ENCODE assay signal across 15 mouse cellular contexts in genomic region chr6:15730666-15731065, GRCm38 (mm10). TPM values are rescaled to one million over a fixed set of nuclear protein-coding genes. Genes with fewer than 3 reads are reported as not detected.
DNase-seq lines count a peak whose midpoint lies in the region; ATAC-seq and TF ChIP-seq lines count a peak whose summit lies in the region.
"Had no signal": no experiment of that assay in that cellular context is flagged by ENCODE, and none has a peak within 500 bp of the region (broad histone marks: within the 10 kb centered on the region; RNA-seq: fewer than 3 reads in every experiment).

No protein-coding gene starts in this region.

- H3K4me2 ChIP-seq in kidney, embryonic 14.5 days (replicated peaks; ENCODE audit: low read depth, low read length) = no peak overlapping the region
- no peak overlapping the region for H3K4me2 ChIP-seq in kidney, embryonic 15.5 days
- H3K4me2 ChIP-seq: limb, embryonic 13.5 days had no signal

- H3K9ac ChIP-seq in kidney, embryonic 14.5 days (ENCODE audit: low read depth, low read length) = no peak overlapping the region
- no peak overlapping the region for H3K9ac ChIP-seq in kidney, embryonic 15.5 days
- H3K9ac ChIP-seq: limb, embryonic 13.5 days had no signal

- H3K4me1 ChIP-seq in kidney, embryonic 14.5 days (ENCODE audit: control insufficient read depth, insufficient read depth, low read length) = 0 out of 2 replicates have a peak, but pooled peaks cover 4% of the 10 kb centered on the region
- peaks cover 29% of the 10 kb centered on the region for H3K4me1 ChIP-seq in kidney, embryonic 15.5 days
- H3K4me1 ChIP-seq: midbrain, embryonic 10.5 days had no signal

- no peak for TF ChIP-seq CTCF in gastrocnemius, adult 2 months (IDR thresholded peaks at IDR 0.05)

- no peaks in the 10 kb centered on the region for H3K36me3 ChIP-seq in kidney, embryonic 14.5 days (ENCODE audit: control insufficient read depth, insufficient read depth, low read length)
- no peaks in the 10 kb centered on the region for H3K36me3 ChIP-seq in kidney, embryonic 15.5 days
- H3K36me3 ChIP-seq: midbrain, embryonic 10.5 days had no signal

- intact Hi-C loops in gastrocnemius, adult 2 months (cut with DNase I) = no loop called here
- intact Hi-C loops in gastrocnemius, postnatal 36 days (cut with DNase I) = no loop called here

- DNase-seq in gastrocnemius, adult 2 months = no peak
- no peak for DNase-seq in gastrocnemius, postnatal 36 days
- DNase-seq in kidney, adult 18-20 months = peak; percentile 26
- DNase-seq in NIH3T3 (ENCODE audit: low read depth) = peak; percentile 22
- DNase-seq in left cerebral cortex, adult 11 months (ENCODE audit: low spot score) = no peak
- DNase-seq: cerebellum, adult 9-10 months; gastrocnemius, postnatal 10 days; lung, adult 2 months; right cerebral cortex, postnatal 4 days had no signal

- no peaks in the 10 kb centered on the region for H3K27me3 ChIP-seq in kidney, embryonic 14.5 days (ENCODE audit: control insufficient read depth, insufficient read depth, low read length)
- H3K27me3 ChIP-seq in kidney, embryonic 15.5 days = no peaks in the 10 kb centered on the region
- H3K27me3 ChIP-seq: limb, embryonic 13.5 days had no signal

- H3K9me3 ChIP-seq in kidney, embryonic 14.5 days (ENCODE audit: control insufficient read depth, low read length) = no peaks in the 10 kb centered on the region
- H3K9me3 ChIP-seq in kidney, embryonic 15.5 days (replicated peaks) = no peaks in the 10 kb centered on the region
- H3K9me3 ChIP-seq: limb, embryonic 13.5 days; midbrain, embryonic 10.5 days had no signal

- 80% methylated on average over 4 of the region's 4 CpGs for WGBS in kidney, embryonic 14.5 days
- 76% methylated on average over 4 of the region's 4 CpGs for WGBS in kidney, embryonic 15.5 days

- H3K4me3 ChIP-seq in gastrocnemius, adult 2 months = peak overlapping the region; percentile 7; the same call in 1 of the 2 replicates
- no peak overlapping the region for H3K4me3 ChIP-seq in kidney, embryonic 14.5 days (ENCODE audit: low read length)
- no peak overlapping the region for H3K4me3 ChIP-seq in kidney, embryonic 15.5 days (replicated peaks)
- H3K4me3 ChIP-seq: limb, embryonic 13.5 days; midbrain, embryonic 10.5 days had no signal

- no peak for ATAC-seq in kidney, embryonic 14.5 days (ENCODE audit: low FRiP score, low TSS enrichment)
- ATAC-seq in kidney, embryonic 15.5 days (replicated peaks; ENCODE audit: low FRiP score) = 0 out of 2 replicates have a peak, but pooled peaks have one; percentile 17
- ATAC-seq in CD4-positive, CD25-positive, alpha-beta regulatory T cell, adult 4 months = no peak
- ATAC-seq: hindbrain, postnatal 0 days had no signal

- H3K27ac ChIP-seq in gastrocnemius, adult 2 months = peak overlapping the region; percentile 58
- no peak overlapping the region for H3K27ac ChIP-seq in kidney, embryonic 14.5 days (ENCODE audit: low read depth, low read length)
- peak overlapping the region; percentile 56 for H3K27ac ChIP-seq in kidney, embryonic 15.5 days
- H3K27ac ChIP-seq: hindbrain, postnatal 0 days; limb, embryonic 13.5 days; midbrain, embryonic 10.5 days had no signal

RNA-seq across cellular contexts. Expression of gene Mdfic, which starts 10.2 kb away (rescaled TPM):
- total RNA-seq in gastrocnemius, adult 2 months (2021) = 1 to 10 TPM; 8.9 to 9.4 TPM
- 10 to 100 TPM in 1 of 2 experiments, 1 to 10 TPM in 1; 9.1 to 10.8 TPM for total RNA-seq in gastrocnemius, postnatal 36 days (2021)
- 7.2 and 7.4 TPM in 2 replicates for polyA plus RNA-seq in kidney, embryonic 14.5 days (2014; fragmentation: Nextera tagmentation; extraction: Ambion mirVana)
- 5.1 and 5.8 TPM in 2 replicates for polyA plus RNA-seq in kidney, embryonic 15.5 days (2015; fragmentation: Nextera tagmentation; extraction: Ambion mirVana)
- polyA plus RNA-seq in CD4-positive, CD25-positive, alpha-beta regulatory T cell, adult 4 months (2017; shearing (Covaris generic)) = 10 to 100 TPM; 16.0 to 24.9 TPM

Comparison
In these comparisons a context has a peak if more than half of its experiments do, and no peak if none do; other contexts are left out.
1. DNase-seq: peak in kidney, adult 18-20 months (single experiment) and NIH3T3 (single experiment); none in gastrocnemius, adult 2 months (single experiment), gastrocnemius, postnatal 36 days (0 of 2) and left cerebral cortex, adult 11 months (single experiment).